Mouse (Mus musculus) heart, embryonic 16.5 days (tissue): ENCODE measurements around the gene Nufip1. TPM values are rescaled to one million over a fixed set of nuclear protein-coding genes. Genes with fewer than 3 reads are reported as not detected.
"Not testable (repeated sequence)": the region's sequence is repeated elsewhere in the genome, so short reads cannot be mapped to it uniquely, and the experiment has no call there.

ENCODE experiments used
- ATAC-seq: fragments of 200-750 bp; cut with Nextera tagmentation; replicated peaks from 2 replicates; pipeline ENCODE4 v1.8.0; 2017; ENCODE audit warnings: moderate number of reproducible peaks; ENCODE audit not compliant: insufficient read depth, low FRiP score; ENCODE audit errors: extremely low read depth
- H3K27ac ChIP-seq: fragments of 300-500 bp; sonication (generic); 2 replicates; pipeline ENCODE4 v1.5.1; 2014; ENCODE audit warnings: mild to moderate bottlenecking, low read length, control low read depth, moderate library complexity
- H3K27me3 ChIP-seq: fragments of 300-500 bp; sonication (generic); 2 replicates; pipeline ENCODE4 v1.6.1; 2014; ENCODE audit warnings: low read length, mixed read lengths; ENCODE audit not compliant: control insufficient read depth, insufficient read depth
- H3K36me3 ChIP-seq: fragments of 300-500 bp; sonication (generic); 2 replicates; pipeline ENCODE4 v1.6.1; 2014; ENCODE audit not compliant: control insufficient read depth, insufficient read depth
- H3K4me1 ChIP-seq: fragments of 300-500 bp; sonication (generic); 2 replicates; pipeline ENCODE4 v1.6.1; 2014; ENCODE audit warnings: low read length, mixed read lengths; ENCODE audit not compliant: control insufficient read depth, insufficient read depth
- H3K4me2 ChIP-seq: fragments of 300-500 bp; sonication (generic); 2 replicates; pipeline ENCODE4 v1.6.1; 2014; ENCODE audit warnings: low read depth, mild to moderate bottlenecking, control low read depth, low read length
- H3K4me3 ChIP-seq: fragments of 300-500 bp; sonication (generic); 2 replicates; pipeline ENCODE4 v1.5.1; 2014; ENCODE audit warnings: mild to moderate bottlenecking, control low read depth, low read length
- H3K9ac ChIP-seq: fragments of 300-500 bp; sonication (generic); 2 replicates; pipeline ENCODE4 v1.6.1; 2014; ENCODE audit warnings: low read length, control low read depth
- H3K9me3 ChIP-seq: fragments of 300-500 bp; sonication (generic); replicated peaks from 2 replicates; pipeline ENCODE4 v1.6.1; 2016; ENCODE audit warnings: low read length; ENCODE audit not compliant: control insufficient read depth
- WGBS: fragments of 180-500 bp; shearing (Covaris S2); extraction: QIAGEN DNeasy Blood & Tissue Kit; methylation state at CpG from one replicate; pipeline ENCODE4 v1.1.7; 2014; 5-methylcytosine and 5-hydroxymethylcytosine counted together
- polyA plus RNA-seq: library from polyadenylated mRNA; unstranded; fragments of >200 nt; fragmentation: Nextera tagmentation; extraction: Ambion mirVana; gene quantifications from 2 replicates; pipeline ENCODE4 v1.2.1, GENCODE M21; 2015

Nufip1 gene
- polyA plus RNA-seq, 1 experiment from 2014 or later = 8.9 TPM

DNA sequence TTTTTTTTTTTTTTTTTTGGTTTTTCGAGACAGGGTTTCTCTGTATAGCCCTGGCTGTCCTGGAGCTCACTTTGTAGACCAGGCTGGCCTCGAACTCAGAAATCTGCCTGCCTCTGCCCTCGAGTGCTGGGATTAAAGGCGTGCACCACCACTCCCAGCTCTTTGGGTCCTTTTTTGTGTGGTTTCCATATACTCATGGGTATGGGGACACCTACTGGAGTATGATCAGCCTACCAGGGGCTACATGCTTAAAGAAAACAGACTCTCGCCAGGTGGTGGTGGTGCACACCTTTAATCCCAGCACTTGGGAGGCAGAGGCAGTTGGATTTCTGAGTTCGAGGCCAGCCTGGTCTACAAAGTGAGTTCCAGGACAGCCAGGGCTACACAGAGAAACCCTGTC, 49.9 kb downstream of the Nufip1 start:
- not testable (repeated sequence) for H3K27me3 ChIP-seq, H3K36me3 ChIP-seq, H3K4me2 ChIP-seq, H3K4me1 ChIP-seq, ATAC-seq, H3K27ac ChIP-seq, H3K9ac ChIP-seq, H3K9me3 ChIP-seq, H3K4me3 ChIP-seq
- WGBS = 80% methylated on average over 5 of the region's 6 CpGs

DNA sequence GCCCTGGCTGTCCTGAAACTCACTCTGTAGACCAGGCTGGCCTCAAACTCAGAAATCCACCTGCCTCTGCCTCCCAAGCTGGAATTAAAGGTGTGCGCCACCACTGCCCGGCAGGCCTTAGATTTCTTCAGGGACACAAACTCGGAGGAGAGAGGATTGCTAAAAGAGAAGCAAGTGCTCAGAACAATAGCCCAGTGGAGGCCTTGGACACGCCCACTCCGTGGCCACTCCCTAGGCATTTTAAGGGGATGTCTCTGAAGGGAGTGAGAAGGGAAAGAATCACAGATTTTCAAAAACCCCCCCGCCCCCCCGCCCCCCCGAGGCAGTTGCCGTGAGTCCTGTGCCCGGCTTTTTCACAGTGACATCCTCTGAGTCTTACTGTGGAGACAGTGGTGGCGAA, 53.5 kb downstream of the Nufip1 start:
- no peak for ATAC-seq

DNA sequence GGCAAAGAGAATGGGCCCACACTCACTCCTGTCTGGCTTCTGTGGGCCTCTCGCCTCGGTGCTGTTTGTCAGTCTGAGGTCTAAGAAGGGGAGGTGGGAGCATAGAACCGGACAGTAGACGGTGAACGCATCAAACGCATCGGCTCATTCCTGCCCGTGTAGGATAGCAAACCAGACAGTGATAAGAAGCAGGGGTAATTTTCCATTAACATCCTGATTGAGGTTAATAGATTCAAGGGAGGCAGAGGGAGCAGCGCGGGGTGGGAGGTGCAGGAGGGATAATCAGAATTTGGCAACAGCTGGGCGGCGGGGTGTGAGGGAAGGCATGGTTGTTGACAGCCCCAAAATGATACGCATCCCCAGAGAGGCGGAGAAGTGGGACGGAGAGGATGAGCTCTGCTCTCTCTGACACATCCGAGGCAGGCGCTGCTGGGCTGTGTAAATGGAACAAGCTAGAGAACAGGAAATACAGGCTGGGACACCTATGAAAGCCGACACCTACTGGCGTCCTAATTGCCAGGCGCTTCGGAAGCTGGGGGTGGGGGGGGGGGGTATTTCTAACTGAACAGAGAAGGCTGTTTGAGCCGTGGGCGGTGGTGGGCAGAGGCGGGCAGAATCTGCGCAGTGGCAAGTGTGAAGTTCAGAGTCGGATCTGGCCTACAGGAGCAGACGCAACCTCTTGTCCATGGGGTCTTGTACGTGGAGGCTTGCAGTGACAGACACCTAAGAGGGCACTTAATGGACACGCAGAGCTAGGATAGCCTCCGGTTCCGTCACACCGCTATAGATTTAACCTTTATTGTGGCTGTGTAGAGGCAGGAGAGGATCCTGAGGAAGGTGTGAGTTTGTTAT, 54.4 kb downstream of the Nufip1 start:
- 16% methylated on average over 32 of the region's 32 CpGs for WGBS
- Histone ChIP-seq H3K36me3 (no peaks in the 10 kb centered on the region), H3K9me3 (0 out of 2 replicates have a peak, but pooled peaks cover 3% of the 10 kb centered on the region), H3K4me2 (peak overlapping the region; percentile 60), H3K9ac (peak overlapping the region; percentile 26; the same call in 1 of the 2 replicates), H3K4me3 (peak overlapping the region; percentile 17), H3K27ac (no peak overlapping the region), H3K4me1 (peaks cover 3% of the 10 kb centered on the region; the same call in 1 of the 2 replicates), H3K27me3 (peaks cover 3% of the 10 kb centered on the region; the same call in 1 of the 2 replicates)
- ATAC-seq = peak; percentile 70; the same call in 1 of the 2 replicates

More for the DNA sequence above, 53.5 kb downstream of the Nufip1 start:
- Histone ChIP-seq H3K9ac (no peak overlapping the region), H3K36me3 (no peaks in the 10 kb centered on the region), H3K4me3 (no peak overlapping the region), H3K9me3 (0 out of 2 replicates have a peak, but pooled peaks cover 3% of the 10 kb centered on the region), H3K4me1 (peaks cover 3% of the 10 kb centered on the region; the same call in 1 of the 2 replicates), H3K4me2 (no peak overlapping the region), H3K27ac (no peak overlapping the region), H3K27me3 (peaks cover 3% of the 10 kb centered on the region; the same call in 1 of the 2 replicates)
- WGBS = 51% methylated on average over 11 of the region's 11 CpGs

DNA sequence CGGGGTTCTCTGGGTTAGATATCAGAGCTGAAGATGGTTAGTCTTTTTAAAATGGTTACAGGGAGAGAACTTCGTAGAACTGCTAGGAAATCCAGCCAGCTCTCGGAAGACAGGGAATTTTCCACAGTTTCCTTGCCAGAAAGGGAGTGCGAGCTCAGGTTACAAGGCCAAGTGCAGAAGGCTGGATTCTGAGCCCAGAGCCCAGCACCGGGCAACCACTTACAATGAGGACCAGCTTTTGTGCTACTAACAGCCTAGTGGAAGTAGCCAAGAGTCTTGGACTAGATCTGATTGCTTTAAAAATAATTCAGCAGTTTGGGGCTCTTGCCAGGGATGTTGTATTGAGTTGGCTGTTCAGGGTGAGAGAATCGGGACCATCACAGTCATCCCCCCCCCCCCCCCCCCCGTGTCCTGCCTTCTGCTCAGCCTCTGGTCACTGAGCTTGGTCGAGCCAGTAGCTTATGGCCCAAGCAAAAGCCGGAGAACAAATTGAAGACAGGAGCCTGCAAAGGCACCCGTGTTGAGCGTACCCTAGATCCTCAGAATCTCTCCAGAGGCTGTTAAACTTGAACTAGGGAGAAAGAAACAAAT, 59.3 kb downstream of the Nufip1 start:
- H3K9me3 ChIP-seq = 0 out of 2 replicates have a peak, but pooled peaks cover 3% of the 10 kb centered on the region
- no peak overlapping the region for H3K4me3 ChIP-seq
- ATAC-seq = no peak
- H3K36me3 ChIP-seq = no peaks in the 10 kb centered on the region
- H3K9ac ChIP-seq = no peak overlapping the region
- H3K27ac ChIP-seq = no peak overlapping the region
- H3K27me3 ChIP-seq = no peaks in the 10 kb centered on the region
- H3K4me1 ChIP-seq = peaks cover 1% of the 10 kb centered on the region; the same call in 1 of the 2 replicates
- H3K4me2 ChIP-seq = no peak overlapping the region
- 58% methylated on average over 11 of the region's 11 CpGs for WGBS

- no peak overlapping the region for H3K4me3 ChIP-seq
- no peaks in the 10 kb centered on the region for H3K4me1 ChIP-seq
- WGBS = 78% methylated on average over 8 of the region's 8 CpGs
- no peak overlapping the region for H3K4me2 ChIP-seq
- H3K27ac ChIP-seq = no peak overlapping the region
- 0 out of 2 replicates have a peak, but pooled peaks cover 3% of the 10 kb centered on the region for H3K9me3 ChIP-seq
- no peak for ATAC-seq
- no peaks in the 10 kb centered on the region for H3K27me3 ChIP-seq
- H3K36me3 ChIP-seq = no peaks in the 10 kb centered on the region
- H3K9ac ChIP-seq = no peak overlapping the region
Observed at GRCm38 (mm10) chr14:76171285-76171684, 60.6 kb downstream of the Nufip1 start.

DNA sequence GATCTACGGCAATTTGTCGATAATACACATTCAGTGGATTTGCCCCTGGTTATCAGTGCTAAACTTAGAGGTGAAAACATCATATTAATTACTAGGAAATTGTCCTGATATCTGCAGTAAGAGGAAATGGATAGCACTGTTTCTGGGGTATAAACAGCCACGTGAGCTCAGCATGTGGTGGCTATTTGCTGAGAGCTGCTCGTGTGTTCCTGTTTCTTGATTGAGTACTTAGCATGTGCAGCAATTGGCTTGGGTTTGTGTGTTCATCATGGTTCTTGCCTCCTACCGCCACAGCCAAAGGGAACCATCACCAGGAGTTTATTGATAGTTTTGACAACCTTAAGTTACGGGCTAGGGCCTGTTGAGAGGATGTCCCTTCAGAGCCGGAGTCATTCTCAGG, 63.6 kb downstream of the Nufip1 start:
- H3K4me1 ChIP-seq = no peaks in the 10 kb centered on the region
- no peaks in the 10 kb centered on the region for H3K27me3 ChIP-seq
- 89% methylated on average over 7 of the region's 7 CpGs for WGBS
- H3K9me3 ChIP-seq = no peaks in the 10 kb centered on the region
- ATAC-seq = no peak
- no peak overlapping the region for H3K4me2 ChIP-seq
- H3K27ac ChIP-seq = no peak overlapping the region
- no peaks in the 10 kb centered on the region for H3K36me3 ChIP-seq
- no peak overlapping the region for H3K4me3 ChIP-seq
- no peak overlapping the region for H3K9ac ChIP-seq

DNA sequence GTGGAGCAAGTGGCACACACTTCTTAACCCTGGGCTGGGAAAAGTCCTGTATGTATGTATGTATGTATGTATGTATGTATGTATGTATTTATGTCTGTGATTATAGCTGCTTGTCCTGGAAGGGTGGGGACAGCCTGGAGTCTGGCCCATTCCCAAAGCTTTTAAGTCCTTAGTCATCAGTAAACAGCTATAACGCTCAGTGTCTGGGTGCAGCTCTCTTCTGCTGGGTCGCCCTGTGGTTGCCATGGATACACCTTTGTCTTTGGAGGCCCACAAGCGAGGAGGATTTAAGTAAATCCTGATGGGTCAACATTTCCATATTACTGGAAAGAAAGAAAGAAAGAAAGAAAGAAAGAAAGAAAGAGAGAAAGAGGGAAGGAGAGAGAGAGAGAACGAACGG, 65.1 kb downstream of the Nufip1 start:
- 66% methylated on average over 5 of the region's 5 CpGs for WGBS

DNA sequence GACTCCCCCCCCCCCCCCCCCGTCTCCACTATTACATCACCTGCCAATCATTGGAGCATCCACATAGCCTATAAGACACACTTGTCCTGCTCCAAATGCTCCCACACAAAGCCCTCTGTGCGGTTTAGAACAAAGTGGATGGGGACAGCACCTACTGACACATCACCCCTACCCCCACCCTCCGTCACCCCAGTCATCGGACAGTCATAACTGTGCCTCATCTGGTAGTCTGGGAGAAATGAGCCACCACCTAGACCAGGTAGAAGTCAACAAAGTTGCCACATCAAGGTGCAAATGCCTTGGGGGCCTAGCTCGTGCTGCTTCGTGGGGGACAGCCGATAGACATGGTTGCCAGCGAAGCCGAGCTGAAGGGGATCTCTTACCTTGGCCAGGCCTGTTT, 66.5 kb downstream of the Nufip1 start:
- no peak for ATAC-seq
- no peak overlapping the region for H3K9ac ChIP-seq
- H3K27ac ChIP-seq = no peak overlapping the region
- no peaks in the 10 kb centered on the region for H3K4me1 ChIP-seq
- H3K4me3 ChIP-seq = no peak overlapping the region
- 91% methylated on average over 9 of the region's 9 CpGs for WGBS
- no peaks in the 10 kb centered on the region for H3K27me3 ChIP-seq
- no peaks in the 10 kb centered on the region for H3K9me3 ChIP-seq
- H3K36me3 ChIP-seq = no peaks in the 10 kb centered on the region
- H3K4me2 ChIP-seq = no peak overlapping the region

More for the DNA sequence above, 65.1 kb downstream of the Nufip1 start:
- H3K36me3 ChIP-seq = no peaks in the 10 kb centered on the region
- H3K9me3 ChIP-seq = no peaks in the 10 kb centered on the region
- no peaks in the 10 kb centered on the region for H3K27me3 ChIP-seq
- no peak overlapping the region for H3K27ac ChIP-seq
- H3K4me3 ChIP-seq = no peak overlapping the region
- no peaks in the 10 kb centered on the region for H3K4me1 ChIP-seq
- no peak for ATAC-seq
- no peak overlapping the region for H3K4me2 ChIP-seq
- no peak overlapping the region for H3K9ac ChIP-seq

DNA sequence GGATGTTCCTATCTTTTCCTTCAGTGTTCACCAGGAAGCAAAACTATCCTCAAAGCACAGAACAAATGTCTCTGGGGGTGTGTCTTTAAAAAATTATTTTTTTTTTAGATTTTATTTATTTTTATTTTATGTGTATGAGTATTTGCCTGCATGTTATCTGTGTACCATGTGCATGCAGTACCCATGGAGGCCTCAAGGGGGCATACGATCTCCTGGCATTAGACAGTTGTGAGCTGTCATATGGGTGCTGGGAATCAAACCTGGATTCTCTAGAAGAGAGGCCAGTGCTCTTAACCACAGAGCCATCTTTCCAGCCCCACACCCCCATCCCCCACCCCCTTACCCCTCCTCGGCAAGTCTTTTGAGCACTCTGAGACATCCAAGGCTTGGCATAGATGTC, 67.8 kb downstream of the Nufip1 start:
- no peak for ATAC-seq
- H3K27ac ChIP-seq = no peak overlapping the region
- 80% methylated on average over 2 of the region's 2 CpGs for WGBS

More for the DNA sequence above, 67.8 kb downstream of the Nufip1 start:
- H3K9ac ChIP-seq = no peak overlapping the region
- H3K4me3 ChIP-seq = no peak overlapping the region
- no peaks in the 10 kb centered on the region for H3K27me3 ChIP-seq
- no peaks in the 10 kb centered on the region for H3K9me3 ChIP-seq
- H3K4me2 ChIP-seq = no peak overlapping the region
- H3K36me3 ChIP-seq = no peaks in the 10 kb centered on the region
- no peaks in the 10 kb centered on the region for H3K4me1 ChIP-seq
